8 mouse cellular contexts compared by ENCODE assay signal in genomic region chr15:83344956-83345355, GRCm38 (mm10). TPM values are rescaled to one million over a fixed set of nuclear protein-coding genes. Genes with fewer than 3 reads are reported as not detected.
DNase-seq lines count a peak whose midpoint lies in the region; ATAC-seq and TF ChIP-seq lines count a peak whose summit lies in the region.

No protein-coding gene starts in this region.

- 72% methylated on average over 7 of the region's 7 CpGs for WGBS in kidney, postnatal 0 days
- WGBS in kidney, embryonic 16.5 days, result 76% methylated on average over 7 of the region's 7 CpGs
- WGBS in heart, embryonic 11.5 days (ENCODE audit: insufficient replicate concordance), result 37% methylated on average over 7 of the region's 7 CpGs
- WGBS in liver, embryonic 16.5 days (ENCODE audit: insufficient replicate concordance), result 51% methylated on average over 7 of the region's 7 CpGs

- peak; percentile 45; the same call in 1 of the 2 replicates for ATAC-seq in kidney, postnatal 0 days (replicated peaks; ENCODE audit: low FRiP score, low read depth)
- no peak for ATAC-seq in kidney, embryonic 16.5 days (ENCODE audit: low FRiP score, low TSS enrichment)
- peak; percentile 51; the same call in 1 of the 2 replicates for ATAC-seq in heart, embryonic 11.5 days (replicated peaks; ENCODE audit: insufficient number of reproducible peaks, low FRiP score, low TSS enrichment)
- ATAC-seq in liver, embryonic 16.5 days (ENCODE audit: low read depth), result no peak
- no peak for ATAC-seq in CD4-positive, CD25-positive, alpha-beta regulatory T cell, adult 4 months

- no peaks in the 10 kb centered on the region for H3K9me3 ChIP-seq in kidney, postnatal 0 days (replicated peaks; ENCODE audit: low read length)
- H3K9me3 ChIP-seq in kidney, embryonic 16.5 days (ENCODE audit: low read length), result no peaks in the 10 kb centered on the region
- H3K9me3 ChIP-seq in heart, embryonic 11.5 days (replicated peaks; ENCODE audit: control insufficient read depth, low read length), result no peaks in the 10 kb centered on the region
- no peaks in the 10 kb centered on the region for H3K9me3 ChIP-seq in liver, embryonic 16.5 days (replicated peaks; ENCODE audit: control insufficient read depth, low read length)

- no peak for DNase-seq in kidney, postnatal 0 days (ENCODE audit: low spot score)
- DNase-seq in NIH3T3 (ENCODE audit: low read depth), result peak; percentile 36
- DNase-seq in retina, embryonic 14.5 days (ENCODE audit: low spot score), result no peak
- no peak for DNase-seq in cerebellum, adult 11 months

- no peak overlapping the region for H3K9ac ChIP-seq in kidney, postnatal 0 days (ENCODE audit: low read depth, low read length)
- no peak overlapping the region for H3K9ac ChIP-seq in kidney, embryonic 16.5 days (replicated peaks; ENCODE audit: low read length)
- H3K9ac ChIP-seq in heart, embryonic 11.5 days (ENCODE audit: low read depth, low read length), result peak overlapping the region; percentile 63
- H3K9ac ChIP-seq in liver, embryonic 16.5 days (ENCODE audit: low read depth, low read length), result peak overlapping the region; percentile 3

- no peaks in the 10 kb centered on the region for H3K27me3 ChIP-seq in kidney, postnatal 0 days (ENCODE audit: insufficient read depth, low read length)
- H3K27me3 ChIP-seq in kidney, embryonic 16.5 days (ENCODE audit: insufficient read depth, low read length), result no peaks in the 10 kb centered on the region
- no peaks in the 10 kb centered on the region for H3K27me3 ChIP-seq in heart, embryonic 11.5 days (ENCODE audit: control insufficient read depth, insufficient read depth, low read length)
- H3K27me3 ChIP-seq in liver, embryonic 16.5 days (ENCODE audit: control insufficient read depth, insufficient read depth, low read depth, low read length), result no peaks in the 10 kb centered on the region

- TF ChIP-seq CTCF in kidney, postnatal 0 days (IDR thresholded peaks at IDR 0.05; ENCODE audit: low read depth), result no peak

- no peak overlapping the region for H3K4me3 ChIP-seq in kidney, postnatal 0 days (replicated peaks; ENCODE audit: low read depth, low read length)
- no peak overlapping the region for H3K4me3 ChIP-seq in kidney, embryonic 16.5 days (ENCODE audit: low read length)
- H3K4me3 ChIP-seq in heart, embryonic 11.5 days (ENCODE audit: low read depth, low read length), result no peak overlapping the region
- no peak overlapping the region for H3K4me3 ChIP-seq in liver, embryonic 16.5 days (ENCODE audit: low read depth, low read length)

- H3K36me3 ChIP-seq in kidney, postnatal 0 days (ENCODE audit: insufficient read depth, low read length), result peaks cover 14% of the 10 kb centered on the region; the same call in 1 of the 2 replicates
- peaks cover 15% of the 10 kb centered on the region for H3K36me3 ChIP-seq in kidney, embryonic 16.5 days (ENCODE audit: insufficient read depth, low read length)
- peaks cover 5% of the 10 kb centered on the region; the same call in 1 of the 2 replicates for H3K36me3 ChIP-seq in heart, embryonic 11.5 days (ENCODE audit: control insufficient read depth, insufficient read depth, low read length)
- peaks cover 6% of the 10 kb centered on the region; the same call in 1 of the 2 replicates for H3K36me3 ChIP-seq in liver, embryonic 16.5 days (ENCODE audit: control insufficient read depth, insufficient read depth)

- H3K4me2 ChIP-seq in kidney, postnatal 0 days (ENCODE audit: low read length), result no peak overlapping the region
- no peak overlapping the region for H3K4me2 ChIP-seq in kidney, embryonic 16.5 days (replicated peaks; ENCODE audit: low read depth, low read length)
- peak overlapping the region; percentile 50 for H3K4me2 ChIP-seq in heart, embryonic 11.5 days
- H3K4me2 ChIP-seq in liver, embryonic 16.5 days (ENCODE audit: low read depth, low read length), result no peak overlapping the region

- H3K4me1 ChIP-seq in kidney, postnatal 0 days (replicated peaks; ENCODE audit: insufficient read depth, low read length), result 0 out of 2 replicates have a peak, but pooled peaks cover 5% of the 10 kb centered on the region
- peaks cover 21% of the 10 kb centered on the region for H3K4me1 ChIP-seq in kidney, embryonic 16.5 days (ENCODE audit: insufficient read depth, low read length)
- H3K4me1 ChIP-seq in heart, embryonic 11.5 days (ENCODE audit: control insufficient read depth, insufficient read depth, low read length), result peaks cover 18% of the 10 kb centered on the region
- peaks cover 40% of the 10 kb centered on the region for H3K4me1 ChIP-seq in liver, embryonic 16.5 days (ENCODE audit: control insufficient read depth, low read depth, low read length)

- H3K27ac ChIP-seq in kidney, postnatal 0 days, result 0 out of 2 replicates have a peak overlapping the region, but pooled peaks have one; percentile 2
- H3K27ac ChIP-seq in kidney, embryonic 16.5 days (ENCODE audit: low read length), result no peak overlapping the region
- peak overlapping the region; percentile 95 for H3K27ac ChIP-seq in heart, embryonic 11.5 days (ENCODE audit: low read depth, low read length)
- peak overlapping the region; percentile 90 for H3K27ac ChIP-seq in liver, embryonic 16.5 days (ENCODE audit: low read length)

RNA-seq across cellular contexts. Expression of gene Arfgap3, which starts 5.1 kb away (rescaled TPM):
- 36.2 and 40.9 TPM in 2 replicates for polyA plus RNA-seq in kidney, postnatal 0 days (2015; fragmentation: Nextera tagmentation; extraction: Ambion mirVana)
- polyA plus RNA-seq in kidney, embryonic 16.5 days (2015; fragmentation: Nextera tagmentation; extraction: Ambion mirVana), result 39.2 and 41.1 TPM in 2 replicates
- polyA plus RNA-seq in heart, embryonic 11.5 days (2014; fragmentation: Nextera tagmentation; extraction: Ambion mirVana), result 29.9 and 34.4 TPM in 2 replicates
- polyA plus RNA-seq in liver, embryonic 16.5 days (2015; fragmentation: Nextera tagmentation; extraction: Ambion mirVana), result 17.3 and 18.6 TPM in 2 replicates
- 10 to 100 TPM in 1 of 2 experiments, 1 to 10 TPM in 1; 9.3 to 14.6 TPM for polyA plus RNA-seq in CD4-positive, CD25-positive, alpha-beta regulatory T cell, adult 4 months (2017; shearing (Covaris generic))

Comparison
In these comparisons a context has a peak if more than half of its experiments do, and no peak if none do; other contexts are left out.
1. ATAC-seq: peak in kidney, postnatal 0 days (single experiment) and heart, embryonic 11.5 days (single experiment); none in kidney, embryonic 16.5 days (single experiment), liver, embryonic 16.5 days (single experiment) and CD4-positive, CD25-positive, alpha-beta regulatory T cell, adult 4 months (single experiment).
2. H3K9ac ChIP-seq: peak in heart, embryonic 11.5 days (single experiment) and liver, embryonic 16.5 days (single experiment); none in kidney, postnatal 0 days (single experiment) and kidney, embryonic 16.5 days (single experiment).